Mouse (Mus musculus) limb, embryonic 15.5 days (tissue): ENCODE measurements around the gene Ptk6. TPM values are rescaled to one million over a fixed set of nuclear protein-coding genes. Genes with fewer than 3 reads are reported as not detected.
A peak's percentile ranks its signal among the peaks of the same experiment; 100 is the strongest.

ENCODE experiments used
- ATAC-seq: fragments of 200-750 bp; cut with Nextera tagmentation; 2 replicates; pipeline ENCODE4 v1.8.0; 2017; ENCODE audit warnings: low read depth, moderate TSS enrichment; ENCODE audit not compliant: insufficient number of reproducible peaks, low FRiP score, low TSS enrichment
- H3K27ac ChIP-seq: fragments of 300-500 bp; sonication (generic); 2 replicates; pipeline ENCODE4 v1.5.1; 2015; ENCODE audit warnings: moderate library complexity, mild to moderate bottlenecking, inconsistent platforms
- H3K27me3 ChIP-seq: fragments of 300-500 bp; sonication (generic); 2 replicates; pipeline ENCODE4 v1.6.1; 2015; ENCODE audit warnings: inconsistent platforms
- H3K36me3 ChIP-seq: fragments of 300-500 bp; sonication (generic); 2 replicates; pipeline ENCODE4 v1.6.1; 2015; ENCODE audit warnings: inconsistent platforms
- H3K4me1 ChIP-seq: fragments of 300-500 bp; sonication (generic); 2 replicates; pipeline ENCODE4 v1.6.1; 2015; ENCODE audit warnings: inconsistent platforms
- H3K4me2 ChIP-seq: fragments of 300-500 bp; sonication (generic); 2 replicates; pipeline ENCODE4 v1.6.1; 2015; ENCODE audit warnings: mild to moderate bottlenecking, inconsistent platforms
- H3K4me3 ChIP-seq: fragments of 300-500 bp; sonication (generic); 2 replicates; pipeline ENCODE4 v1.5.1; 2015; ENCODE audit warnings: mild to moderate bottlenecking, inconsistent platforms
- H3K9ac ChIP-seq: fragments of 300-500 bp; sonication (generic); 2 replicates; pipeline ENCODE4 v1.6.1; 2015; ENCODE audit warnings: inconsistent platforms
- H3K9me3 ChIP-seq: fragments of 300-500 bp; sonication (generic); 2 replicates; pipeline ENCODE4 v1.6.1; 2016; ENCODE audit warnings: inconsistent platforms
- WGBS: fragments of 180-500 bp; shearing (Covaris S2); methylation state at CpG from one replicate; pipeline ENCODE4 v1.1.7; 2015; 5-methylcytosine and 5-hydroxymethylcytosine counted together
- polyA plus RNA-seq: library from polyadenylated mRNA; unstranded; fragments of >200 nt; fragmentation: Nextera tagmentation; extraction: Ambion mirVana; gene quantifications from 2 replicates; pipeline ENCODE4 v1.2.1, GENCODE M21; 2015

The Ptk6 gene
- 2.1 and 2.2 TPM in 2 replicates for polyA plus RNA-seq

- no peaks in the 10 kb centered on the region for H3K9me3 ChIP-seq
- H3K4me3 ChIP-seq, result no peak within 1 kb of the TSS
- no peaks in the 10 kb centered on the region for H3K36me3 ChIP-seq
- no peak within 1 kb of the TSS for H3K4me2 ChIP-seq
- no peak within 1 kb of the TSS for H3K27ac ChIP-seq
- H3K27me3 ChIP-seq, result no peaks in the 10 kb centered on the region
- no peaks in the 10 kb centered on the region for H3K4me1 ChIP-seq
- 79% methylated on average over 3 of the region's 3 CpGs for WGBS
- ATAC-seq, result no peak
- H3K9ac ChIP-seq, result no peak within 1 kb of the TSS
These were observed at the start of gene Ptk6 for GRCm38 (mm10) chr2:181202422-181202821. Ptk6 (minus strand) TSS chr2:181202789.

GRCm38 (mm10) chr2:181251841-181252240 is 49.3 kb upstream of the Ptk6 start:
- no peak for ATAC-seq
- H3K27me3 ChIP-seq, result no peaks in the 10 kb centered on the region
- no peaks in the 10 kb centered on the region for H3K9me3 ChIP-seq
- H3K27ac ChIP-seq, result no peak overlapping the region
- no peaks in the 10 kb centered on the region for H3K4me1 ChIP-seq
- 73% methylated on average over 1 of the region's 1 CpGs for WGBS
- peaks cover 57% of the 10 kb centered on the region for H3K36me3 ChIP-seq
- no peak overlapping the region for H3K4me3 ChIP-seq
- no peak overlapping the region for H3K9ac ChIP-seq
- H3K4me2 ChIP-seq, result no peak overlapping the region

GRCm38 (mm10) chr2:181249217-181249616 is 46.6 kb upstream of the Ptk6 start:
- no peaks in the 10 kb centered on the region for H3K4me1 ChIP-seq
- no peaks in the 10 kb centered on the region for H3K27me3 ChIP-seq
- 89% methylated on average over 10 of the region's 10 CpGs for WGBS
- H3K4me2 ChIP-seq, result no peak overlapping the region
- no peaks in the 10 kb centered on the region for H3K9me3 ChIP-seq
- H3K27ac ChIP-seq, result no peak overlapping the region
- H3K9ac ChIP-seq, result no peak overlapping the region
- peaks cover 38% of the 10 kb centered on the region for H3K36me3 ChIP-seq
- ATAC-seq, result no peak
- no peak overlapping the region for H3K4me3 ChIP-seq

- no peak overlapping the region for H3K27ac ChIP-seq
- H3K4me1 ChIP-seq, result peaks cover 16% of the 10 kb centered on the region
- H3K4me2 ChIP-seq, result no peak overlapping the region
- ATAC-seq, result no peak
- no peak overlapping the region for H3K9ac ChIP-seq
- WGBS, result 42% methylated on average over 2 of the region's 2 CpGs
- H3K4me3 ChIP-seq, result no peak overlapping the region
- H3K9me3 ChIP-seq, result no peaks in the 10 kb centered on the region
- no peaks in the 10 kb centered on the region for H3K27me3 ChIP-seq
- H3K36me3 ChIP-seq, result 0 out of 2 replicates have a peak, but pooled peaks cover 2% of the 10 kb centered on the region
These were observed 42.4 kb upstream of the Ptk6 start for GRCm38 (mm10) chr2:181245031-181245430.

GRCm38 (mm10) chr2:181243706-181244394 is 41.3 kb upstream of the Ptk6 start:
- Histone ChIP-seq H3K27me3 (no peaks in the 10 kb centered on the region), H3K4me1 (peaks cover 18% of the 10 kb centered on the region), H3K27ac (no peak overlapping the region), H3K36me3 (no peaks in the 10 kb centered on the region), H3K4me3 (no peak overlapping the region), H3K9ac (no peak overlapping the region), H3K4me2 (no peak overlapping the region), H3K9me3 (no peaks in the 10 kb centered on the region)
- no peak for ATAC-seq
- 33% methylated on average over 11 of the region's 11 CpGs for WGBS

- Histone ChIP-seq H3K36me3 (peaks cover 6% of the 10 kb centered on the region), H3K4me3 (peak overlapping the region; percentile 51), H3K4me2 (peak overlapping the region; percentile 59), H3K9me3 (no peaks in the 10 kb centered on the region), H3K27ac (no peak overlapping the region), H3K27me3 (no peaks in the 10 kb centered on the region), H3K4me1 (peaks cover 18% of the 10 kb centered on the region), H3K9ac (no peak overlapping the region)
- no peak for ATAC-seq
- 48% methylated on average over 3 of the region's 3 CpGs for WGBS
These were observed 39.7 kb upstream of the Ptk6 start for GRCm38 (mm10) chr2:181242314-181242665.

GRCm38 (mm10) chr2:181241602-181242313 is 39.2 kb upstream of the Ptk6 start, which contains the start of gene Helz2:
Helz2 (minus strand) TSS chr2:181242027.
- Histone ChIP-seq H3K4me3 (peak within 1 kb of the TSS; percentile 51), H3K36me3 (peaks cover 6% of the 10 kb centered on the region), H3K27me3 (no peaks in the 10 kb centered on the region), H3K4me1 (peaks cover 18% of the 10 kb centered on the region), H3K4me2 (peak within 1 kb of the TSS; percentile 59), H3K27ac (no peak within 1 kb of the TSS), H3K9ac (peak within 1 kb of the TSS; percentile 38; the same call in 1 of the 2 replicates), H3K9me3 (no peaks in the 10 kb centered on the region)
- WGBS, result 6% methylated on average over 16 of the region's 16 CpGs
- no peak for ATAC-seq

- ATAC-seq, result no peak
- no peak overlapping the region for H3K9ac ChIP-seq
- 89% methylated on average over 13 of the region's 13 CpGs for WGBS
These were observed 38.3 kb upstream of the Ptk6 start for GRCm38 (mm10) chr2:181240806-181241440.

GRCm38 (mm10) chr2:181239261-181239660 is 36.7 kb upstream of the Ptk6 start:
- H3K4me2 ChIP-seq, result no peak overlapping the region
- no peaks in the 10 kb centered on the region for H3K27me3 ChIP-seq
- peaks cover 21% of the 10 kb centered on the region for H3K36me3 ChIP-seq
- 89% methylated on average over 9 of the region's 9 CpGs for WGBS
- no peaks in the 10 kb centered on the region for H3K9me3 ChIP-seq
- no peak overlapping the region for H3K27ac ChIP-seq
- no peak for ATAC-seq
- no peak overlapping the region for H3K9ac ChIP-seq
- H3K4me1 ChIP-seq, result peaks cover 18% of the 10 kb centered on the region
- no peak overlapping the region for H3K4me3 ChIP-seq

More at GRCm38 (mm10) chr2:181240806-181241440, 38.3 kb upstream of the Ptk6 start:
- Histone ChIP-seq H3K4me2 (peak overlapping the region; percentile 59), H3K4me1 (peaks cover 18% of the 10 kb centered on the region), H3K36me3 (peaks cover 11% of the 10 kb centered on the region), H3K9me3 (no peaks in the 10 kb centered on the region), H3K27ac (no peak overlapping the region), H3K27me3 (no peaks in the 10 kb centered on the region), H3K4me3 (peak overlapping the region; percentile 51; the same call in 1 of the 2 replicates)

- Histone ChIP-seq H3K9me3 (no peaks in the 10 kb centered on the region), H3K4me2 (no peak overlapping the region), H3K4me1 (peaks cover 16% of the 10 kb centered on the region), H3K9ac (no peak overlapping the region), H3K4me3 (no peak overlapping the region), H3K27ac (no peak overlapping the region), H3K36me3 (peaks cover 21% of the 10 kb centered on the region), H3K27me3 (no peaks in the 10 kb centered on the region)
- 70% methylated on average over 2 of the region's 2 CpGs for WGBS
- no peak for ATAC-seq
These were observed 36.3 kb upstream of the Ptk6 start for GRCm38 (mm10) chr2:181238861-181239260.

GRCm38 (mm10) chr2:181238091-181238610 is 35.6 kb upstream of the Ptk6 start:
- Histone ChIP-seq H3K27ac (no peak overlapping the region), H3K9me3 (no peaks in the 10 kb centered on the region), H3K4me2 (no peak overlapping the region), H3K27me3 (no peaks in the 10 kb centered on the region), H3K36me3 (peaks cover 24% of the 10 kb centered on the region), H3K4me3 (no peak overlapping the region), H3K4me1 (peaks cover 14% of the 10 kb centered on the region), H3K9ac (no peak overlapping the region)
- WGBS, result 80% methylated on average over 10 of the region's 10 CpGs
- no peak for ATAC-seq
